Mouse (Mus musculus) embryonic facial prominence, embryonic 11.5 days (tissue): ENCODE measurements around the gene Rras. TPM values are rescaled to one million over a fixed set of nuclear protein-coding genes. Genes with fewer than 3 reads are reported as not detected.
A peak's percentile ranks its signal among the peaks of the same experiment; 100 is the strongest.

Experiments used
- ATAC-seq: fragments of 200-750 bp; cut with Nextera tagmentation; replicated peaks from 2 replicates; pipeline ENCODE4 v1.8.0; 2017; ENCODE audit warnings: low read depth; ENCODE audit not compliant: insufficient number of reproducible peaks, low FRiP score, low TSS enrichment
- DNase-seq: peaks from one replicate; pipeline ENCODE4 v3.0.0-alpha.2; 2015; ENCODE audit warnings: low spot score
- H3K27ac ChIP-seq: fragments of 300-500 bp; sonication (generic); replicated peaks from 2 replicates; pipeline ENCODE4 v1.5.1; 2014; ENCODE audit warnings: mild to moderate bottlenecking, low read depth, low read length, control low read depth
- H3K27me3 ChIP-seq: fragments of 300-500 bp; sonication (generic); 2 replicates; pipeline ENCODE4 v1.6.1; 2014; ENCODE audit warnings: mild to moderate bottlenecking, low read length, moderate library complexity, mixed read lengths; ENCODE audit not compliant: control insufficient read depth, insufficient read depth
- H3K36me3 ChIP-seq: fragments of 300-500 bp; sonication (generic); replicated peaks from 2 replicates; pipeline ENCODE4 v1.6.1; 2014; ENCODE audit warnings: low read depth, mild to moderate bottlenecking, low read length, moderate library complexity, mixed read lengths; ENCODE audit not compliant: control insufficient read depth, insufficient read depth
- H3K4me1 ChIP-seq: fragments of 300-500 bp; sonication (generic); 2 replicates; pipeline ENCODE4 v1.6.1; 2014; ENCODE audit warnings: low read length, mixed read lengths; ENCODE audit not compliant: control insufficient read depth, insufficient read depth
- H3K4me2 ChIP-seq: fragments of 300-500 bp; sonication (generic); 2 replicates; pipeline ENCODE4 v1.6.1; 2014; ENCODE audit warnings: low read depth, mild to moderate bottlenecking, control low read depth, low read length, moderate library complexity
- H3K4me3 ChIP-seq: fragments of 300-500 bp; sonication (generic); 2 replicates; pipeline ENCODE4 v1.5.1; 2014; ENCODE audit warnings: low read depth, low read length, control low read depth
- H3K9ac ChIP-seq: fragments of 300-500 bp; sonication (generic); replicated peaks from 2 replicates; pipeline ENCODE4 v1.6.1; 2014; ENCODE audit warnings: mild to moderate bottlenecking, control low read depth, low read length
- H3K9me3 ChIP-seq: fragments of 300-500 bp; sonication (generic); replicated peaks from 2 replicates; pipeline ENCODE4 v1.6.1; 2016; ENCODE audit warnings: mild to moderate bottlenecking, low read length, inconsistent platforms, mixed read lengths; ENCODE audit not compliant: control insufficient read depth
- WGBS: fragments of 180-500 bp; shearing (Covaris S2); extraction: QIAGEN DNeasy Blood & Tissue Kit; methylation state at CpG from one replicate; pipeline ENCODE4 v1.1.7; 2014; 5-methylcytosine and 5-hydroxymethylcytosine counted together
- polyA plus RNA-seq: library from polyadenylated mRNA; unstranded; fragments of >200 nt; fragmentation: Nextera tagmentation; extraction: Ambion mirVana; gene quantifications from 2 replicates; pipeline ENCODE4 v1.2.1, GENCODE M21; 2014

Rras gene
- polyA plus RNA-seq, 1 experiment from 2014 or later: 18.5 TPM

DNA sequence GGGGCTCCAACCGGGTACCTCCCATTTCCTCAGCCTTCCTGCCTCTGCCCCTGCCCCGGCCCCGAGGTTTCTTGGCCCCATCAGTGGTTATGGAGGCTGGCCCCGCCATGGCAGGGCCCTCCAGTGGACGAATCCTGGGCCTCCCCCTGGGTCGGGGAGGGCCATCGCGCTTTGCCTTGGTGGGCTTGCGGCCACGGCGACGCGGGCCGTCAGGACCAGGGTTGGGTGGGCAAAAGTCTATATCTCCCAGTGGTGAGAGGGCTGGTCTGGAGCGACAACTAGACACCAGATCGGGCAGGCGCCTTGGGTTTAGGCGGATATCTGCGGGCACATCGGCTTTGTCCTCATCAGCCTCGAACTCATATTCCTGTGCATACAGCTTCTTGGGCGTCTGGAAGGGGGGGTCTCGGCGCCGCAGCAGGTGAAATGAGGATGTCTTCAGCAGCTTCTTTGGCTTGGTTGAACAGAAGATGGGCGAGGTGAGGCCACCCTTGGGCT, 29.1 kb downstream of the Rras start:
- ATAC-seq: no peak
- WGBS: 94% methylated on average over 26 of the region's 26 CpGs

DNA sequence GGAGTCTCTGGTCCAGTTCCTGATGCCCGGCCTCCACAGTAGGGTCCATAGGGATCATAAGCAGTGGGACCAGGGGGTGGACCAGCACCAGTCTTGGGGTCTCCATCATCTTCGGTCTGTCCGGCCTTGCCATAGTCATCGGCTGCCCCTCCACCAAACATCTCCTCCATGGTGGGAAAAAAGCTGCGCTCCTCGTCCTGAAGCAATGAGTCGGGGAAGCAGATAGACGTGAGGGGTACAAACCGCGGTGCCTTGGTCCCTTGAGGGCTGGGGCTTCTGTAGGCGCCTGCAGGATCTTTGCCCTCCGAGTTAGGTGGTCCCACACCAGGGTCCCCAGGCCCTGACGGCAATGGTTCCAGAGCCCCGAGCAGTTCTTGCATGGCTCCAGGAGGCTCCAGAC, 29.7 kb downstream of the Rras start:
- DNase-seq: no peak
- 97% methylated on average over 14 of the region's 14 CpGs for WGBS
- Histone ChIP-seq H3K9me3 (no peaks in the 10 kb centered on the region), H3K4me1 (peaks cover 5% of the 10 kb centered on the region; the same call in 1 of the 2 replicates), H3K4me3 (no peak overlapping the region), H3K27ac (no peak overlapping the region), H3K27me3 (no peaks in the 10 kb centered on the region), H3K9ac (no peak overlapping the region), H3K36me3 (peaks cover 59% of the 10 kb centered on the region), H3K4me2 (no peak overlapping the region; the same call in 1 of the 2 replicates)
- no peak for ATAC-seq

More for the DNA sequence above, 29.1 kb downstream of the Rras start:
- Histone ChIP-seq H3K9me3 (no peaks in the 10 kb centered on the region), H3K9ac (no peak overlapping the region), H3K4me3 (no peak overlapping the region), H3K27ac (no peak overlapping the region), H3K27me3 (no peaks in the 10 kb centered on the region), H3K4me2 (no peak overlapping the region), H3K36me3 (peaks cover 63% of the 10 kb centered on the region), H3K4me1 (peaks cover 5% of the 10 kb centered on the region; the same call in 1 of the 2 replicates)
- DNase-seq: no peak

DNA sequence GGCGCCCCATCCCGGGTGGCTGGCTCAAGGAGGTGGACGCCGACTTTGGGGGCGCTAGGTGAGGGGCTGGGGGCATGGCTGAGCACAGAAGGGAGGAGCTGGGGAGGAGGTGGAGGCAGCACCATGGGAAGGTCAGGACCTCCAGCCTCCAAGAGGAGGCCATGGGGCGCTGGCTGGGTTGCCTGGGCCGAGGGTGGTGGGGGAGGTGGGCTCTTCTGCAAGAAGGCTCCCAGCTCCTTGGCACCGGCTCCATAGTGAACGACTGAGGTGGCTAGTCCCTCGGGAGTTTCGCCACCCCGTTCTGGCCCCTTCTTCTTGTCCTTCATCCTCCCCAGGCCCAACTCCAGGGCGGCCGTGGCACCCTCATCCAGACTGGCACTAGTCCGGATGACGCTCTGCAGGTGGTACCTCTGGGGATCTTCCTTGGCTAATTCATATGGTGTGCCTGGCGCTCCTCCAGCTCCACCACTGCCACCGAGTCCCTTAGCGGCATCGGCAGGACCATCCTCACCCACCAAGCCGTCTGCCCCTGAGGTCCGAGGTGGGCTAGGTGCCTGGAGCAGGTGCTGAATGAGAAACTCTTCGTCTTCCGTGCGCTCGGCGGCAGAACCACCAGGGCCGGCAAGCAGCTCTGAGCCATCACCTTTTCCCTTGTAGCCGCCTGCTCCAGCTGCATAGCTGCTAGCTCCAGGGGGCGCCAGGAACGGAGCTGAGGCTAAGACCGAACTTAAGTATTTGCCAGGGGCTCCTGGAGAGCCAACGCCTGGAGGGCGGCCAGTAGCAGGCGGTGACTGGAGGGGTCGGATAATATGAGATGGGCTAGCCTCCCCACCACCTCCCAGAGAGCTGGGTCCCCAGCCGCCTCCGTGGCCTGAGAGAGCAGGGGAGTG, 30.5 kb downstream of the Rras start:
- no peaks in the 10 kb centered on the region for H3K27me3 ChIP-seq
- 93% methylated on average over 38 of the region's 38 CpGs for WGBS
- peaks cover 5% of the 10 kb centered on the region; the same call in 1 of the 2 replicates for H3K4me1 ChIP-seq
- H3K4me2 ChIP-seq: no peak overlapping the region; the same call in 1 of the 2 replicates
- no peak for DNase-seq
- no peak overlapping the region for H3K4me3 ChIP-seq
- H3K27ac ChIP-seq: no peak overlapping the region
- H3K9me3 ChIP-seq: no peaks in the 10 kb centered on the region
- peaks cover 53% of the 10 kb centered on the region for H3K36me3 ChIP-seq
- no peak overlapping the region for H3K9ac ChIP-seq
- no peak for ATAC-seq

DNA sequence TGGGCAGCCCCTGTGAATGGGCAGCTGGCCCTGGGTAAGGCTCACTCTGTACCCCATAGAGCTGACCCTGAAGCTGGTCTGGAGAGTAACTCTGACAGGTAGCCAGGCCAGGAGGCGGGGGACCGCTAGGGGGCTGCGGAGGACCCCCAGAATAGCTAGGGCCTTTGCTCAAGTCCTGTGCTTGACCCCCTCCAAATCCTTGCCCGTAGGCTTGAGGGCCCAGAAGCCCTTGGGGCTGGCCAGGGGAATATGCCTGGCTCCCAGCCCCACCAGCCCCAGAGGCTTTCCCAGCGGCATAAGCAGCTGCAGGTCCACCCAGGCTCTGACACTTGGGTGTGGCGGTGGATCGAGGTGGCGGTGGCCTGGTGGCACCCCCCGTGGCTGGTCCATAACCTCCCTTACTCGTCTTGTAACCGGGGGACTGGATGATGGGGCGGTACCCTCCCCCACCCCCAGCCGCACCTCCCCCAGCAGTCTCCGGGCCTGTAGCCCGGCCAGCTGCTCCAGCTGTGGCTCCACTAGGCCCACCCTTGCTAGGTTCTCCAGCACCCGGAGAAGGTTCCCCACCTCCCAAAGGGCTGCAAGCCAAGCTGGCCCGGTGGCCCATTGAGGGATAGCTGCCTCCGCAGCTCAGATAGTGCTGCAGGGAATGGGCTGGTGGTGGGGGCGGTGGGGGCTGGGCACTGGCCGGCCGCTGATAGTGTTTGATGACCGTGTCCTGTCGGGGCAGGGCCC, 31.3 kb downstream of the Rras start:
- no peak overlapping the region for H3K9ac ChIP-seq
- no peak overlapping the region for H3K4me2 ChIP-seq
- WGBS: 96% methylated on average over 23 of the region's 23 CpGs
- H3K4me1 ChIP-seq: peaks cover 5% of the 10 kb centered on the region; the same call in 1 of the 2 replicates
- DNase-seq (no peak), ATAC-seq (no peak)
- H3K36me3 ChIP-seq: peaks cover 49% of the 10 kb centered on the region
- no peak overlapping the region for H3K4me3 ChIP-seq
- H3K27me3 ChIP-seq: no peaks in the 10 kb centered on the region
- H3K9me3 ChIP-seq: no peaks in the 10 kb centered on the region
- H3K27ac ChIP-seq: no peak overlapping the region

DNA sequence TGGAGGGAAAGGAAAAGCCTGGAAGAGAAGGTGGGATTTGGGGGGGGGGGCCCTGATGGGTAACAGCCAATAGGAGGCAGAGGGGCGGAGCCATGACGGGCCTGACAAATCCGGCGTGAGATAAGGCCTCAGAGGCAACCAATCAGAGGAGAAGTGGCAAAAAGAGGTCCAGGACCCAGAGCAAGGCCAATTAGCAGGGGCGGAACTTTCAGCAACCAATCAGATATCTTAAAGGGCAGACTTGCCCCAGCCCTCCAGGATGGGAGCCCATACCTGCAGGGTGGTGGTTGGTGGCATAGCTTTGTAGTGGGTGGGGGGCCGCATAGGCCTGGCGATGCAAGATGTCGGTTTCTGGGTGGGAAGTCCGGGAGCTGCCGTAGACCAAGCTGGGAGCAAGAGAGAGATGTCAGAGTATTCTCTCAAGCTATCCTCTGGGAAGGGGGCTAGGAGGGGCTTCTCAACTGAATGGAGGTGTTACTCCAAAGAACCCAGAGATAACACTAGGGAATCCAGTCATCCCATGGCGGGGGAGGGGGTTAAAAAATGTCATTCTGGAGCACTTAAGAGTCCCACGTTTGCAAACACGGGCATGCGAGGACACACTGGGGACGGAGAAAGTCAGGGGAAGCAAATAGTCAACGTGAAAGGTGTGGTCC, 33.3 kb downstream of the Rras start:
- peak overlapping the region; percentile 92 for H3K4me3 ChIP-seq
- ATAC-seq (peak; percentile 20; the same call in 1 of the 2 replicates), DNase-seq (peak; percentile 94)
- H3K4me2 ChIP-seq: peak overlapping the region; percentile 94
- 1% methylated on average over 16 of the region's 16 CpGs for WGBS
- H3K27ac ChIP-seq: peak overlapping the region; percentile 25; the same call in 1 of the 2 replicates
- H3K9ac ChIP-seq: peak overlapping the region; percentile 95
- no peaks in the 10 kb centered on the region for H3K9me3 ChIP-seq
- H3K36me3 ChIP-seq: peaks cover 38% of the 10 kb centered on the region
- H3K4me1 ChIP-seq: peaks cover 5% of the 10 kb centered on the region; the same call in 1 of the 2 replicates
- no peaks in the 10 kb centered on the region for H3K27me3 ChIP-seq

DNA sequence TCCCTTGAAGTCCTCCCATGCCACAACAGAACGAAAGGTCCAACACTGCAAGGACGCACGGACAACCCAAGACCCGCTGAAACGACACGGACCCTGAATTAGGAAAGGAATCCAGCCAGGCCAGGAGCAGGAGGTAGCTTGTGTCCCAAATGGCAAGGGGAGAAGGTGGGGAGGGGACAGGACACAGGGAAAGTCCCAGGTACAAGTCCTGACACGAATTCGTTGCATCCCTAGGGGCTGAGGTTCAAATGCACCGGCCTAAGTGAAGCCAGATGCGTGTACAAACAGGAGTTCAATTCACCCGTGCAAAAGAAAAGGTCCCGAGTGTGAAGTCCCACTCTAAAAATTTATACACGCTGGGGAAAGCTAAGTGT, 33.8 kb downstream of the Rras start:
- H3K4me3 ChIP-seq: peak overlapping the region; percentile 92
- H3K36me3 ChIP-seq: peaks cover 34% of the 10 kb centered on the region
- peak overlapping the region; percentile 94 for H3K4me2 ChIP-seq
- H3K9me3 ChIP-seq: no peaks in the 10 kb centered on the region
- DNase-seq: peak; percentile 46
- no peaks in the 10 kb centered on the region for H3K27me3 ChIP-seq
- peak overlapping the region; percentile 100 for H3K27ac ChIP-seq
- H3K4me1 ChIP-seq: peaks cover 5% of the 10 kb centered on the region; the same call in 1 of the 2 replicates
- no peak for ATAC-seq
- WGBS: 1% methylated on average over 13 of the region's 13 CpGs
- H3K9ac ChIP-seq: peak overlapping the region; percentile 95

DNA sequence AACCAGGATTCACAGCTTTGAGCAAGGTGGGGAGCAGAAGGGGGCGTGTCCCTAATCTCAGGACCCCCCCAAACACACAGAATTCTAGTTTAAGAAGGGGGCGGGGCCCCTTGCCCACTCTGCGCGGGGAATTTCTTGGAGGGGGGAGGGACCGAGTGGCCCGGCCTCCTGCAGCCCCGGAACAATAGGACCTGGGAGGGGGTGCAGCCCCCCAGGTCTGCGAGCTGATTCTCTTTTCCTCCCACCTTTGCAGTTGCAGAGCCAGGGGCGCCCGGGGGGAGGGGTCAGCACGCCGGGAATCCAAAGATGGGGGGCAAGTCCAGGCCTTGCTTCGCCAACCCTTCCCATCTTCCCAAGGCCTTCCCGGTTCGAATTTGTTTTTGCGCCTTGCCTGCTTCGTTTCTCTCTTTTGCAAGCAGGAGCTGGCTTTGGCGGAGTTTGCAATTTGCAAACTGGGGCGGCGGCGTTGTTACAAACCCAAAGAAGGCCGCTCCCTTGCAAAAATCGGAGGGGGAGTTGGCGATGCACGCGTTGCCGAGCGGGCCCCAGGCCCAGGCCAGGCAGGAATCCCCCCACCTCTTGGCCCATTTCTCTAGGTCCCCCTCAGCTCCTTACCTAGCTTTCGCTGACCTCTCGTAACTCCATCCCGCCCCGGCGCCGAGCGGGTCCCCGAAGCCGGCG, 34.6 kb downstream of the Rras start:
- no peak for ATAC-seq
- H3K27ac ChIP-seq: peak overlapping the region; percentile 100
- peak overlapping the region; percentile 95 for H3K9ac ChIP-seq
- H3K9me3 ChIP-seq: no peaks in the 10 kb centered on the region
- peaks cover 5% of the 10 kb centered on the region; the same call in 1 of the 2 replicates for H3K4me1 ChIP-seq
- whole genome bisulfite sequencing: under 1% methylated on average over 32 of the region's 38 CpGs
- peaks cover 27% of the 10 kb centered on the region for H3K36me3 ChIP-seq
- peak overlapping the region; percentile 92 for H3K4me3 ChIP-seq
- DNase-seq: peak; percentile 53
- H3K4me2 ChIP-seq: peak overlapping the region; percentile 94
- H3K27me3 ChIP-seq: no peaks in the 10 kb centered on the region
